Mouse (Mus musculus) brain, adult 2 months (tissue): ENCODE results near the gene Gcnt7.

ENCODE experiments used
- DNase-seq: peaks from one replicate; pipeline ENCODE4 v3.0.0; 2011; ENCODE audit warnings: low read depth, low spot score

The Gcnt7 gene

GRCm38 (mm10) chr2:172460647-172461046 lies 2.3 kb upstream of the Gcnt7 start:
- DNase-seq = no peak

GRCm38 (mm10) chr2:172452458-172452857 lies 5.9 kb downstream of the Gcnt7 start:
- DNase-seq = no peak

GRCm38 (mm10) chr2:172452031-172452430 lies 6.4 kb downstream of the Gcnt7 start:
- DNase-seq = no peak

DNA sequence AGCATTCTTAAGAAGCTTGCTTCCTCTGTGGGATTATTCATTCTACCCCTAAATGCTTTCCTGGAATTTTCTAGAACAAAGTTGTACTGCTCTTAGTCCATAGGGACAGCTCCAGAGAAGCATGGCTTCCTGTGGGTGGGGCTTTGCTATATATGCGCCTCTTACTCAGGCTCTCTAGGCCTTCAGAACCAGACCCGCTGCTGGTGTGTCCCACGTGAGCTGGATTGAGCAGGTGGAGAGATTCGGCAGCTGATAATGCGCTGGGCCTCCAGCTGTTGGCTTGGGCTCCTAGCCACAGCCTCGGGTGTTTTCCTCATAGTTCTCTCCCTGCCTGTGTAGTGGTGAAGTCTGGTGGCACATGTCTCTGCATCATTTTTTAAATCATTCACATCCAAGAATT lies 7.8 kb downstream of the Gcnt7 start:
- DNase-seq = no peak

DNA sequence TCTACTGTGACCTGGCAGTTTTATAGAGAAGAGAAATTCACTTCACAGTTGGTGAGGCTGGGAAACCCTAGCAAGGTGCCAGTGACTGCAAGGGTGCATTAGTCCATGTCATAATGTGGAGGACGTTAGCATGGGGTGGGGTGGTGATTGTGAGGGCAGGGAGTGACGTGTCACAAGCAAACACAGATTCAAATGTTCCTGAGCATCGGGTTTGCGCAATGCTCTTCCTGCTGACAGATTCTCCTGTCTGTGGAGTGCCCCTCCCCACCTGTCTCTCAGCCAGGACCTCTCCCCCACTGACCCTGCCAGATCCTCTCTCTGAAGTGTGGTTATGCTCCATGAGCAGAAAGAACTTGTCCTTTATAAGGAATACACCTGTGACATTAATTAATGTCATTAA lies 10.1 kb downstream of the Gcnt7 start:
- DNase-seq = no peak

DNA sequence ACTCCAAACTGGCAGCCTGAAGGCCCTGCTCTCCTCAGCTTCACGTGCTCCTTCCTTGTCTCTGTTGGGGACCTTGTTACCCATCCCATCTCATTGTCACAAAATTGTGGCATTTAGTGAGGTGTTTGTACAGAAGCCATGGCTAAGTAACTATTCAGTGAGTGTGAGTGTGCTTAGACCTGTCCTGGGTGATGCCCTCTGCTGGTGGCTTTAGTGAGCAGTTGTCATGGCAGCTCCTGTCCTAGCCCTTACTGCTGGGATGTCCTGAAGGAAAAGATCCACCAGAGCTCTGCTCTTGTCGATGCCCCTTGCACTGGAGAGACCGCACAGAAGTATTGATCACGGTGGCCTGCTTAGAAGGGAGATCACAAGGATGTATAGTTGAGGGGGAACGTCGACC lies 11.1 kb downstream of the Gcnt7 start:
- peak; percentile 32 for DNase-seq

DNA sequence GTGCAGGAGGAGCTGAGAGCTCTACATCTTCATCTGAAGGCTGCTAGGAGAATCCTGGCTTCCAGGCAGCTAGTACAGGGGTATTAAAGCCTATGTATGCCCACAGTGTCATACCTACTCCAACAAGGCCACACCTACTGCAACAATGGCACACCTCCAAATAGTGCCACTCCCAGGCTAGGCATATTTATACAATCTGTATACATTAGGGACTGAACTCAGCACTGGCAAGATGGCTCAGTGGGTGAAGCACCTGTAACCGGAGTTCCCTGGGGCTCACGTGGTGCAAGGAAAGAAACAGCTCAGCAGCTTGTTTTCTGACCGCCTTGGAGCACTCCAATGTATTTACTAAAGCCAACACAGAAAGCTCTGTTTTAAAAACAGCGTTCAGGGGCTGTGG lies 12.8 kb downstream of the Gcnt7 start:
- no peak for DNase-seq

DNA sequence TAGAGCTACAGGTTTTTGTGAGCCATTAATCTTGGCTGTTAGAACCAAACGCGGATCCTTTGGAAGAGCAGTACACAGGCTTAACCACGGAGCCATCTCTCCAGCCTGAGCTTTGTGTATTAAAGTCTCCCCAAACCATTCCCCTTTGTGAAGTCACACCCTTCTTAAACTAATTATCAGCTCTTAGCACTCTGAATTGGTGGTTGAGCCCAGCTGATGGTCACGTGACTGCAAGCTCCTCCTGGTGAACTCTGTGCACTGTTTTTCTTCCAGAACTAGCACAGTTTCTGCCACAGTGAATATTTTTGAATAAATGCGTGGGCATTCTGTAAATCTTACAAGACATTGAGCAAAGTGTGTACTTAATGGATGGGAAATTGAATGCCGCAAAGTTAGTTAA lies 17.2 kb downstream of the Gcnt7 start:
- DNase-seq = peak; percentile 8

DNA sequence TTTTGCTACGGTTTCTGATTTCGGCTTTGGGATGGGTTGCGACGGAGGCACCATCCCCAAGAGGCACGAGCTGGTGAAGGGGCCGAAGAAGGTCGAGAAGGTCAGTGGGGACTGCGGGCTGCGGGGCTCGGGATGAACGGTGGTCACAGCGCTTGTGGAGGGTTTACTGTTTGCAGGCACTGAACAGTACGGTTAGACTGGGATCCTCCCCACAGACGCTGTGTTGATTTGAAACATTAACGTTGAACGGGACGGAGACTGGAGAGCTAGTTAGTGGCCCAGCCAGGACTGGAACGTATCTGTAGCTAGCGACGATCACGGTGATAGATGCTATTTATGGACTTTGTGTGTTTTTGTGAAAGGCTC lies 17.8 kb downstream of the Gcnt7 start:
- no peak for DNase-seq

GRCm38 (mm10) chr2:172439843-172440639 lies 18.4 kb downstream of the Gcnt7 start, which contains the start of gene Rtf2:
Rtf2 (plus strand) TSS chr2:172440556.
- peak; percentile 100 for DNase-seq

DNA sequence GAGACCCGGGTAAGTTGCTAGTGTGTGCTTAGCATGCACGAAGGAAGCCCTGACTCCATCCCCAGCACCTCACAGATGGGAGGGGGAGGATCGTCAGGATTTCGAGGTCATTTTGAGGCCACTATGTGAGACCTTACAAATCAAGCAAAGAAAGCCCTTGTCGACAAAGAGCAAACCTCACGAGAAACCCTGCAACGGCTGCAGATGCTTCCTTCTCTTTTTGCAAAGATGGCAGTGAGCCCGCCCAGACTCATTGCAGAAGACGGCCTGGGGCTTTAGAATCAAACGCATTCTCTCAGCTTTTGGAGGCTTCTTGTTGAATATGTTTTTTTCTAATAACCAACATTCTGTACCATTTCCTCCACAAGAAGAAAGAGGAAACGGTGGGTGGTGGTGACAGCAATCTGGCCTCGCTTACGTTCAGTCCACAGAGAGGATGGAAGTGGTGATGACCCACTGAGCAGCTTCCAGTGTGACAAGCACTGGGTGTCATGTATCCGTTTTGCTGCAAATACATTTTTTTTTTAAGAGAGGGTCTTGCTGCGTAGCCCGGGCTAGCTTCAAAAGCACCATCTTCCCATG lies 20.9 kb downstream of the Gcnt7 start:
- no peak for DNase-seq

GRCm38 (mm10) chr2:172433746-172434145 lies 24.6 kb downstream of the Gcnt7 start:
- no peak for DNase-seq

DNA sequence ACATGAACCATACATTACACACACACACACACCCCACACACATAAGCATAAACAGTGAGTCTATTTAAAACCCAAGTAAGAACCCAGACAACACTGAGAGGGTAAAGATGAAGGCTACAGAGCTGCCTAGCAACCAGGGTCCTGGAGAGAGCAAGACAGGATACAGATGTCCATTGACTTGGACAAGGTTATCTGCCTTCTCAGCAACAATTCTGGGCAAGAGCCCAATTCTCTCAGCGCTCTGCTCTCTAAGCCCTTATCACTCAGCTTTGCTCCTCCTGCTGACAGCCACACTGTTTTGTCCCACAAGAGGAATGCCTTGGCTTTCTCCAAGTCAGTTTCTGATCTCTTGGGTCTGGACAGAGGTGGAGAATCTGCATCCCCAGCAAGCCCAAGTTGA lies 27.8 kb downstream of the Gcnt7 start:
- peak; percentile 37 for DNase-seq

GRCm38 (mm10) chr2:172418208-172418607 lies 40.2 kb downstream of the Gcnt7 start:
- no peak for DNase-seq

DNA sequence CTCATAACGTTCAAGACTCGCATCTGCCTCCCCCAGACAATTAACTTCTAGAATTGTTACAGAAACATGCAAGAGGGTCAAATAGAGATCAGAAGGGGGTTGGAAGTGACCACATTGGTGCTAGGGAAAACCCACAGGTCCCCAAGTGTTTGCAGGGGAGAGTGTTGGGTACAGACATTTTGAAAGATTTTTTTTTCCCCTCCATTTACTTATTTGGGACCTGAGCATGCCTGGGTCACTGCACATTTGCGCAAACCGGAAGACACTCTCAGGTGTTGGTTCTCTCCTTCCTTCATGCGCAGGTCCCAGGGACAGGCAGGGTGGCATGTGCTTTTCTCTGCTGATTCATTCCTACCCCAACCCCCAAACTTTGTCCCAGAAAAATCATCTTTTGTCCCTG lies 41.5 kb downstream of the Gcnt7 start:
- no peak for DNase-seq

GRCm38 (mm10) chr2:172416218-172416617 lies 42.2 kb downstream of the Gcnt7 start:
- no peak for DNase-seq

- DNase-seq = no peak
These were observed 44.5 kb downstream of the Gcnt7 start for GRCm38 (mm10) chr2:172413894-172414293.

DNA sequence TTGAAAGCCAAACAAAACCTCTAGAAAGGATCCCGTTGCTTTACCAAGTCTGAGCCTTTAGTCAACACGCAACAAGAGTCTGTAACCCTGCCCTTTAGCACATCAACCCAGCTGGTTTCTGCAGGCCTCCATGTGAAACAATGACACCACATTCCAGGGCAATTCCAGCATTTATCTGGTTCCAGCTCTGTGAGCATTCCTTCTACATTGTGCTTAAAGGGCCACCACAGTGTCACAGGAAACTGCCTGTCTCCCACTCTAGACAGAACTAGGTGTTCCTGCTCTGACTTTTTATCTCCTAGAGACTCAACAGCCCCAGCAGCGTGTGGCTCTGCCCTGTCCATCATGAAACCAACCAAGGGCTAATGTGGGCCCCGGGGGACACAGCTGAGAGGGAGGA lies 45.1 kb downstream of the Gcnt7 start:
- no peak for DNase-seq

DNA sequence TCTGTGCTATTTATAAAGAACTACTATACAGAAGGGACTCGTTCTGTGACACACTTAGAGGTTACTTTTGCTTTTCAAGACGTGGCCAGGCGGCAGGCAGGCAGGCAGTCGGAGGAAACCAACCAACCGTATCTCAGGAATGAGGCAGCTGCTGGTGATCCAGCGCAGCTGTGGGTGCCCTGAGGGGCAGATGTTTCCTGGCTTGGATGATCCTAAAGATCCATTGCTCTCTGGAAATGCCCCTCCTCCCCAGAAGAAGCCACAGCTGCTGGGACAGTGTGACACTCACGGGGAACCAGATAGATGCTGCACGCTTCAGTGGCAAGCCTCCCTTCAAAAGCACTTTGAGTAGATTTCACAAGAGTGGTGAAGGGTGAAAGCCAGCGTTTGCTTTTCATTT lies 45.9 kb downstream of the Gcnt7 start:
- peak; percentile 16 for DNase-seq

DNA sequence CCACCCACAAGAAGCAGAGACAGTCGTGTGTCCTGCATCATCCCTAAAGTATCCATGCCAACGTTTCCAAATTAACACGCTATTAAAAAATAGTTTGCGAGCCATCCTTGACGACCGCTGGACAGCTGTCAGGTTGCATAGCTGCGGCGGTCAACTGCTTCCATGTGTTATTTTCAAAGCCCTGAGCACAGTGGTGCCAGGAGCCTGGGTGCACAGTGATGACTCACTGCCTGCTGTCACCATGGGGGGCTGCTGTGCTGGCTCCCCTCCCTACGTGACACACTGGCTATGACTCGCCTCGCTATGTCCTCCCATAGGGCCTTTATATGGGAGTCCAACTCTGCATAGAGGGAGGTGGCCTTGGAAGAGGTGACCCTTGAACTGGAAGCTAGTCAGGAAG lies 47.3 kb downstream of the Gcnt7 start:
- DNase-seq = peak; percentile 62

DNA sequence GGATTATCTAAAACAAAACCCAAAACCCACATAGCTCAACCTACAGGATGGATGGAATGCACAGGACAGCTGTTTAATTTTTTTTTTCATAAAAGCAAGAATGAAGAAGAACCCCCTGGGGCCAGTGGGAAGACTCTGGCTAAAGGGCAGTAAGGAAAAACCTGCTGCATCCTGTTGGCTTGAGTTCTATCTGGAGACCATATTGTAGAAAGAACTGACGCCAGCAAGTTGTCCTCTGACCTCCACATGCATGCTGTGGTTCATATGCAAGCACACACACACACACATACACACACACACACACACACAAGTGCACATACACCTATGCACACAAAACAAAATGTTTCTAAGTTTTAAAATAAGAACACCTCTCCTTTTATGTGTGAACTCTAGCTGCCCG lies 47.7 kb downstream of the Gcnt7 start:
- DNase-seq = no peak

DNA sequence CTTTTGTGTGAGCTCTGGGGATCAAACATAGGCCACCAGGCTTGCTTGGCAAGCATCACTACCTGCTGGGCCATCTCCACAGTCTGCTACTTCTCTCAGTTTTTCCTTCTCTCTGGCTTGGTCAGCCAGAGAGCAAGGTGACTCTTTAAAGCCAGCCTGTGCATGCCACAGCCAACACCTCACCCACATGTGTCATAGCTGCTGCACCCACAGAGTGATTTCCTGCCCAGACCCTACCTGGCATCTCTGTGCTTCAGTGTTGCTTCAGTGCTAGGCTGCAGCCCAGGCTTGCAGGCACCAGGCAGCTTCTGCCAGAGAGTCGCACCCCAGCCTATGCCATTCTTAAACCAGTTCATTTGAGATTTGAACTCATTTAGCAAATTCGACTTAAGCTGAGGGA lies 50.9 kb downstream of the Gcnt7 start:
- DNase-seq = no peak

- DNase-seq = peak; percentile 5
These were observed 52.2 kb downstream of the Gcnt7 start for GRCm38 (mm10) chr2:172406173-172406572.

- no peak for DNase-seq
These were observed 53.4 kb downstream of the Gcnt7 start for GRCm38 (mm10) chr2:172405011-172405410.
